In genomic region chr8:61397755-61398154, GRCm38 (mm10) we compare ENCODE assay signal across 10 mouse cellular contexts.
DNase-seq lines count a peak whose midpoint lies in the region; ATAC-seq and TF ChIP-seq lines count a peak whose summit lies in the region.
"Had no signal": no experiment of that assay in that cellular context is flagged by ENCODE, and none has a peak within 500 bp of the region (broad histone marks: within the 10 kb centered on the region; RNA-seq: fewer than 3 reads in every experiment).

No protein-coding gene starts in this region.

- H3K9ac ChIP-seq in kidney, postnatal 0 days (ENCODE audit: low read depth, low read length): no peak overlapping the region

- H3K36me3 ChIP-seq in G1E (replicated peaks): no peaks in the 10 kb centered on the region
- H3K36me3 ChIP-seq in kidney, postnatal 0 days (ENCODE audit: insufficient read depth, low read length): 0 out of 2 replicates have a peak, but pooled peaks cover 7% of the 10 kb centered on the region

- peaks cover 14% of the 10 kb centered on the region for H3K4me1 ChIP-seq in G1E (ENCODE audit: insufficient read depth, low read depth, low read length)
- 0 out of 2 replicates have a peak, but pooled peaks cover 4% of the 10 kb centered on the region for H3K4me1 ChIP-seq in kidney, postnatal 0 days (replicated peaks; ENCODE audit: insufficient read depth, low read length)

- H3K9me3 ChIP-seq in G1E (replicated peaks): no peaks in the 10 kb centered on the region
- H3K9me3 ChIP-seq in kidney, postnatal 0 days (replicated peaks; ENCODE audit: low read length): no peaks in the 10 kb centered on the region

- ATAC-seq in G1E (ENCODE audit: extremely low read depth, insufficient number of reproducible peaks, low FRiP score, poor library complexity, severe bottlenecking): peak; percentile 76; the same call in 1 of the 2 replicates
- peak; percentile 63 for ATAC-seq in kidney, postnatal 0 days (replicated peaks; ENCODE audit: low FRiP score, low read depth)

- peak; percentile 7 for DNase-seq in G1E (ENCODE audit: low spot score)
- DNase-seq in c-Kit-positive CD71-positive TER-119-positive erythroid progenitor cells, embryonic 14.5 days (ENCODE audit: low spot score): peak; percentile 40
- DNase-seq in kidney, postnatal 0 days (ENCODE audit: low spot score): peak; percentile 59
- peak; percentile 55 for DNase-seq in lung, postnatal 14 days
- DNase-seq in Muller cell, postnatal 12 days (ENCODE audit: inconsistent ontology term): no peak
- DNase-seq in thymus, postnatal 0 days (ENCODE audit: low spot score): no peak
- DNase-seq in gastrocnemius, adult 18-20 months (ENCODE audit: low spot score): no peak
- DNase-seq in spleen, adult 12 weeks (ENCODE audit: low spot score): no peak
- DNase-seq: cerebellum, postnatal 25 days; gastrocnemius, adult 2 months had no signal

- H3K27me3 ChIP-seq in G1E (ENCODE audit: insufficient read depth, low read length): no peaks in the 10 kb centered on the region
- no peaks in the 10 kb centered on the region for H3K27me3 ChIP-seq in kidney, postnatal 0 days (ENCODE audit: insufficient read depth, low read length)

- H3K4me3 ChIP-seq in G1E (ENCODE audit: low read depth, low read length): no peak overlapping the region
- no peak overlapping the region for H3K4me3 ChIP-seq in kidney, postnatal 0 days (replicated peaks; ENCODE audit: low read depth, low read length)
- H3K4me3 ChIP-seq: gastrocnemius, adult 2 months had no signal

- no peak overlapping the region for H3K27ac ChIP-seq in kidney, postnatal 0 days
- H3K27ac ChIP-seq: gastrocnemius, adult 2 months had no signal

- no peak overlapping the region for H3K4me2 ChIP-seq in kidney, postnatal 0 days (ENCODE audit: low read length)

- 60% methylated on average over 7 of the region's 7 CpGs for WGBS in kidney, postnatal 0 days

- no peak for TF ChIP-seq CTCF in G1E (IDR thresholded peaks at IDR 0.05; ENCODE audit: low read depth, low read length)
- no peak for TF ChIP-seq CTCF in kidney, postnatal 0 days (IDR thresholded peaks at IDR 0.05; ENCODE audit: low read depth)

Comparison
In these comparisons a context has a peak if more than half of its experiments do, and no peak if none do; other contexts are left out.
1. DNase-seq: peak in G1E (single experiment), c-Kit-positive CD71-positive TER-119-positive erythroid progenitor cells, embryonic 14.5 days (single experiment), kidney, postnatal 0 days (single experiment) and lung, postnatal 14 days (single experiment); none in Muller cell, postnatal 12 days (single experiment), thymus, postnatal 0 days (single experiment), gastrocnemius, adult 18-20 months (single experiment) and spleen, adult 12 weeks (single experiment).